Mouse (Mus musculus) limb, embryonic 11.5 days (tissue): ENCODE measurements at regions not wholly inside any gene's neighbourhood (a gene's known extent, or its start where the extent isn't known, plus 50 kb on each side); places are given as distances from the start of the nearest gene placed in this dataset.
"Not testable (repeated sequence)": the region's sequence is repeated elsewhere in the genome, so short reads cannot be mapped to it uniquely, and the experiment has no call there.

ENCODE experiments used
- ATAC-seq: fragments of 200-750 bp; cut with Nextera tagmentation; 2 replicates; pipeline ENCODE4 v1.8.0; 2017; ENCODE audit warnings: low read depth; ENCODE audit not compliant: insufficient number of reproducible peaks, low FRiP score, low TSS enrichment
- DNase-seq: peaks from one replicate; pipeline ENCODE4 v3.0.0-alpha.2; 2015; ENCODE audit warnings: low spot score
- H3K27ac ChIP-seq: fragments of 300-500 bp; sonication (generic); replicated peaks from 2 replicates; pipeline ENCODE4 v1.5.1; 2014; ENCODE audit warnings: low read depth, mild to moderate bottlenecking, low read length
- H3K27me3 ChIP-seq: fragments of 300-500 bp; sonication (generic); 2 replicates; pipeline ENCODE4 v1.6.1; 2014; ENCODE audit warnings: mild to moderate bottlenecking, low read length, mixed read lengths; ENCODE audit not compliant: control insufficient read depth, insufficient read depth
- H3K36me3 ChIP-seq: fragments of 300-500 bp; sonication (generic); 2 replicates; pipeline ENCODE4 v1.6.1; 2014; ENCODE audit warnings: mild to moderate bottlenecking, low read length, moderate library complexity, mixed read lengths; ENCODE audit not compliant: control insufficient read depth, insufficient read depth
- H3K4me1 ChIP-seq: fragments of 300-500 bp; sonication (generic); 2 replicates; pipeline ENCODE4 v1.6.1; 2014; ENCODE audit warnings: low read length, mixed read lengths; ENCODE audit not compliant: control insufficient read depth, insufficient read depth
- H3K4me2 ChIP-seq: fragments of 300-500 bp; sonication (generic); 2 replicates; pipeline ENCODE4 v1.6.1; 2014; ENCODE audit warnings: low read depth, mild to moderate bottlenecking, moderate library complexity; ENCODE audit not compliant: severe bottlenecking
- H3K4me3 ChIP-seq: fragments of 300-500 bp; sonication (generic); 2 replicates; pipeline ENCODE4 v1.5.1; 2014; ENCODE audit warnings: low read depth, low read length
- H3K9ac ChIP-seq: fragments of 300-500 bp; sonication (generic); 2 replicates; pipeline ENCODE4 v1.6.1; 2014; ENCODE audit warnings: mild to moderate bottlenecking, low read length
- H3K9me3 ChIP-seq: fragments of 300-500 bp; sonication (generic); 2 replicates; pipeline ENCODE4 v1.6.1; 2016; ENCODE audit warnings: low read length; ENCODE audit not compliant: control insufficient read depth
- WGBS: fragments of 180-500 bp; shearing (Covaris S2); extraction: QIAGEN DNeasy Blood & Tissue Kit; methylation state at CpG from one replicate; pipeline ENCODE4 v1.1.7; 2014; 5-methylcytosine and 5-hydroxymethylcytosine counted together

GRCm38 (mm10) chr14:54120194-54120593 is 133.7 kb downstream of the Dad1 start:
- no peak overlapping the region for H3K27ac ChIP-seq
- WGBS = 92% methylated on average over 5 of the region's 5 CpGs

DNA sequence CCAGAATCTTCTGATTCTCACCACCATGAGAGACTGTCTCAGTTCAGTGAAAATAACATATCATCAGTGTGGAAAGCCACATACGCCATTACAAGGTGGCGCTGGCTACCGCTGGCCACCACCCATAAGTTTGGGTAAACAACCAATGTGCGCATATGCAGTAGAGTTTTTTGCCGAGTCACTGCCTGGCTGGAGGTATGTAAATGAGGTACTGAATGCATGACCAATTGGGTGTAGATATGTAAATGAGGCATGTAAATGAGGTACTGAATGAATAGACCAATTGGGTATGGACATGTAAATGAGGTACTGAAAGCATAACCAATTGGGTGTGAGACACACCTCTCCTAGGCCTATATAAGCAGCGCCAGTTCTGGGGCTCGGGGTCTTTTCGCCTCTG is 136.3 kb downstream of the Dad1 start:
- 97% methylated on average over 8 of the region's 8 CpGs for WGBS
- H3K27ac ChIP-seq, H3K27me3 ChIP-seq, H3K36me3 ChIP-seq, DNase-seq, H3K9ac ChIP-seq, H3K4me3 ChIP-seq, ATAC-seq, H3K4me1 ChIP-seq, H3K4me2 ChIP-seq, H3K9me3 ChIP-seq: not testable (repeated sequence)

More at GRCm38 (mm10) chr14:54120194-54120593, 133.7 kb downstream of the Dad1 start:
- no peaks in the 10 kb centered on the region for H3K27me3 ChIP-seq
- H3K4me3 ChIP-seq = no peak overlapping the region
- H3K9me3 ChIP-seq = no peaks in the 10 kb centered on the region
- H3K4me1 ChIP-seq = peaks cover 4% of the 10 kb centered on the region; the same call in 1 of the 2 replicates
- DNase-seq (no peak), ATAC-seq (no peak)
- H3K9ac ChIP-seq = no peak overlapping the region
- H3K36me3 ChIP-seq = no peaks in the 10 kb centered on the region
- no peak overlapping the region for H3K4me2 ChIP-seq

- H3K27me3 ChIP-seq = no peaks in the 10 kb centered on the region
These were observed 140.7 kb downstream of the Dad1 start for GRCm38 (mm10) chr14:54113216-54113615.

DNA sequence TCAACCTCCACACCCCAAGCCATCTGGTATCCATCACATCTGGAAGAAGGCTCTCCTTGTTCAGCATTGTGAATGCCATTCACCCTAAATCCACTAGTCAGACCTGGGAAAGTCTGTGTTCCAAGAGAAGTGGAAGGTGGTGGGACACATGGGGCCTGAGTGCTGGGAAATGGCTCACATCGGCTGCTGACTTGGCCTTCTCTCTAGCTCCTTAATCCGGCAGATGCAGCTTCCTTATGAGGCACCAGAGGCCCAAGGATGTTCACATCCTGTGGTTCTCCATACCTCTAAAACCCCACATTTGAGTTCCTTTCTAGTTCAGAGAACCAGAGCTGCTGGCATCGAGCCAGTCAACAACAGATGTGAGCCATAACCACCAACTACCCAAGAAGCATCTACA is 142.9 kb downstream of the Dad1 start:
- H3K4me1 ChIP-seq = no peaks in the 10 kb centered on the region
- WGBS = 76% methylated on average over 3 of the region's 3 CpGs
- DNase-seq = no peak
- no peak overlapping the region for H3K9ac ChIP-seq
- H3K4me3 ChIP-seq = no peak overlapping the region
- no peaks in the 10 kb centered on the region for H3K36me3 ChIP-seq
- H3K4me2 ChIP-seq = no peak overlapping the region
- H3K9me3 ChIP-seq = no peaks in the 10 kb centered on the region
- peak; percentile 31; the same call in 1 of the 2 replicates for ATAC-seq
- H3K27me3 ChIP-seq = no peaks in the 10 kb centered on the region
- H3K27ac ChIP-seq = no peak overlapping the region

More at GRCm38 (mm10) chr14:54113216-54113615, 140.7 kb downstream of the Dad1 start:
- Histone ChIP-seq H3K4me1 (no peaks in the 10 kb centered on the region), H3K4me3 (no peak overlapping the region), H3K9me3 (no peaks in the 10 kb centered on the region), H3K36me3 (no peaks in the 10 kb centered on the region), H3K9ac (no peak overlapping the region), H3K27ac (no peak overlapping the region), H3K4me2 (no peak overlapping the region)
- no peak for DNase-seq
- ATAC-seq = no peak
- WGBS = 93% methylated on average over 2 of the region's 2 CpGs

DNA sequence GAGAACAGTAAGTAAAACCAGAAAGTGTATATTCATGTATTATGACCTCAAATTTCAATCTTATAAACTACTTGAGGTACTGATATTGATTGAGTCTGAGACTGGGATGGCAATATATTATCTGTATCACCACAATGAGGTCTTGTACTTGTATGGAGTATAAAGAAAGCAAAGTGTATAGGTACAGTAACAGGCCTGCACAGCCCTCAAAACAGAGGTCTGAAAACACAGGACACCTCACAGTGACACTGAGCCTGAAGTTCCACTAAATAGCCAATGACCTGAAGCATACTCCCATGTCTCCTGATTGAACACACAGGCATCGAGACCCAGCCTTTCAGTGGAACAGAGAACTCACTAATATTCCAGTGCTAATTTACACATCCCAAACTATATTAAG is 144.8 kb downstream of the Dad1 start:
- no peak overlapping the region for H3K4me2 ChIP-seq
- no peak overlapping the region for H3K27ac ChIP-seq
- WGBS = 87% methylated on average over 1 of the region's 1 CpGs
- no peaks in the 10 kb centered on the region for H3K4me1 ChIP-seq
- no peak overlapping the region for H3K9ac ChIP-seq
- no peaks in the 10 kb centered on the region for H3K9me3 ChIP-seq
- no peak overlapping the region for H3K4me3 ChIP-seq
- DNase-seq = no peak
- H3K36me3 ChIP-seq = no peaks in the 10 kb centered on the region
- H3K27me3 ChIP-seq = no peaks in the 10 kb centered on the region
- no peak for ATAC-seq

GRCm38 (mm10) chr14:54108311-54109074 is 145.4 kb downstream of the Dad1 start:
- H3K27ac ChIP-seq = no peak overlapping the region
- ATAC-seq (no peak), DNase-seq (no peak)
- H3K9ac ChIP-seq = no peak overlapping the region
- WGBS = 21% methylated on average over 9 of the region's 9 CpGs
- no peak overlapping the region for H3K4me3 ChIP-seq
- no peaks in the 10 kb centered on the region for H3K9me3 ChIP-seq
- H3K27me3 ChIP-seq = no peaks in the 10 kb centered on the region
- H3K4me1 ChIP-seq = no peaks in the 10 kb centered on the region
- H3K4me2 ChIP-seq = no peak overlapping the region
- no peaks in the 10 kb centered on the region for H3K36me3 ChIP-seq

- Histone ChIP-seq H3K4me2 (no peak overlapping the region), H3K27ac (no peak overlapping the region), H3K9me3 (no peaks in the 10 kb centered on the region), H3K4me1 (no peaks in the 10 kb centered on the region), H3K9ac (no peak overlapping the region), H3K36me3 (no peaks in the 10 kb centered on the region), H3K4me3 (no peak overlapping the region), H3K27me3 (no peaks in the 10 kb centered on the region)
- WGBS = 77% methylated on average over 7 of the region's 7 CpGs
- no peak for DNase-seq
- ATAC-seq = no peak
These were observed 146.6 kb downstream of the Dad1 start for GRCm38 (mm10) chr14:54107204-54107796.

DNA sequence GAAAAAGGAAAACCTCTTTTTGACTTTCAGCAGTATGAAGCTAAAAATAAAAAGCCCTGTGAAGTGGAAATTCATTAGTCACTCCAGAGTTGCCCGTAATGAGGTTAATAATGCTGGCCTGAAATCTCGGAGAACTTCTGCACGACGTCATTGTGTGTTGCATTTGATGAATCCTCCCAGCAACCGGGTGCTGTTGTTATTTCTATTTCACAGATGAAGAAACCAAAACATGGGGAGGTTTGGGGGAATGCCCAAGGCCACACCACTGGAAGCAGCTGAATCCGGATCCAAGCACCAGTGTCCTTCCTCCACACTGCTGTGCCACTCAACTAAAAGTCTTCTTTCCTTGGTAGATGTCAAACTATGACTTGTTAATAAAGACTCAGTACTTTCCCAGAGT is 149.7 kb downstream of the Dad1 start:
- 85% methylated on average over 6 of the region's 6 CpGs for WGBS
- no peak overlapping the region for H3K9ac ChIP-seq
- no peaks in the 10 kb centered on the region for H3K9me3 ChIP-seq
- no peaks in the 10 kb centered on the region for H3K27me3 ChIP-seq
- DNase-seq (no peak), ATAC-seq (no peak)
- no peak overlapping the region for H3K4me3 ChIP-seq
- no peak overlapping the region for H3K4me2 ChIP-seq
- H3K36me3 ChIP-seq = no peaks in the 10 kb centered on the region
- no peaks in the 10 kb centered on the region for H3K4me1 ChIP-seq
- H3K27ac ChIP-seq = no peak overlapping the region
